Mouse (Mus musculus) hindbrain, postnatal 0 days (tissue): ENCODE measurements around the gene Cfap69. TPM values are rescaled to one million over a fixed set of nuclear protein-coding genes. Genes with fewer than 3 reads are reported as not detected.
A peak's percentile ranks its signal among the peaks of the same experiment; 100 is the strongest.

Source experiments
- ATAC-seq: fragments of 200-750 bp; cut with Nextera tagmentation; 2 replicates; pipeline ENCODE4 v1.8.0; 2017; ENCODE audit warnings: mild to moderate bottlenecking, moderate TSS enrichment, moderate library complexity
- DNase-seq: peaks from one replicate; pipeline ENCODE4 v3.0.0-alpha.2; 2015; ENCODE audit warnings: low spot score
- H3K27ac ChIP-seq: fragments of 300-500 bp; sonication (generic); 2 replicates; pipeline ENCODE4 v1.5.1; 2014; ENCODE audit warnings: mild to moderate bottlenecking
- H3K27me3 ChIP-seq: fragments of 300-500 bp; sonication (generic); 2 replicates; pipeline ENCODE4 v1.6.1; 2014; ENCODE audit warnings: low read length, mixed read lengths; ENCODE audit not compliant: insufficient read depth
- H3K36me3 ChIP-seq: fragments of 300-500 bp; sonication (generic); 2 replicates; pipeline ENCODE4 v1.6.1; 2014; ENCODE audit warnings: low read length, mixed read lengths; ENCODE audit not compliant: insufficient read depth
- H3K4me1 ChIP-seq: fragments of 300-500 bp; sonication (generic); 2 replicates; pipeline ENCODE4 v1.6.1; 2014; ENCODE audit warnings: antibody characterized with exemption, low read length, mixed read lengths; ENCODE audit not compliant: insufficient read depth
- H3K4me2 ChIP-seq: fragments of 300-500 bp; sonication (generic); 2 replicates; pipeline ENCODE4 v1.6.1; 2014; ENCODE audit warnings: low read depth, mild to moderate bottlenecking, low read length, moderate library complexity, mixed read lengths
- H3K4me3 ChIP-seq: fragments of 300-500 bp; sonication (generic); 2 replicates; pipeline ENCODE4 v1.5.1; 2014; ENCODE audit warnings: low read length
- H3K9ac ChIP-seq: fragments of 300-500 bp; sonication (generic); replicated peaks from 2 replicates; pipeline ENCODE4 v1.6.1; 2014; ENCODE audit warnings: mild to moderate bottlenecking, low read length, moderate library complexity, mixed read lengths
- H3K9me3 ChIP-seq: fragments of 300-500 bp; sonication (generic); 2 replicates; pipeline ENCODE4 v1.6.1; 2016; ENCODE audit warnings: low read length, mixed read lengths
- CTCF ChIP-seq: IDR thresholded peaks from 2 replicates; pipeline ENCODE4 v1.5.1; 2016; ENCODE audit warnings: antibody characterized with exemption, control low read depth, low read depth
- WGBS: fragments of 180-500 bp; shearing (Covaris S2); extraction: QIAGEN DNeasy Blood & Tissue Kit; methylation state at CpG from one replicate; pipeline ENCODE4 v1.1.7; 2014; 5-methylcytosine and 5-hydroxymethylcytosine counted together
- polyA plus RNA-seq: library from polyadenylated mRNA; unstranded; fragments of >200 nt; fragmentation: Nextera tagmentation; extraction: Ambion mirVana; gene quantifications from 2 replicates; pipeline ENCODE4 v1.2.1, GENCODE M21; 2015
- total RNA-seq: library from RNA; depleted of rRNA; stranded (reverse); fragments of >200 nt; gene quantifications from 2 replicates; pipeline ENCODE4 v1.2.3, GENCODE M21; 2014

Cfap69 gene
- total and polyA plus RNA-seq, 2 experiments from 2014 or later: 8.0 to 9.8 TPM

DNA sequence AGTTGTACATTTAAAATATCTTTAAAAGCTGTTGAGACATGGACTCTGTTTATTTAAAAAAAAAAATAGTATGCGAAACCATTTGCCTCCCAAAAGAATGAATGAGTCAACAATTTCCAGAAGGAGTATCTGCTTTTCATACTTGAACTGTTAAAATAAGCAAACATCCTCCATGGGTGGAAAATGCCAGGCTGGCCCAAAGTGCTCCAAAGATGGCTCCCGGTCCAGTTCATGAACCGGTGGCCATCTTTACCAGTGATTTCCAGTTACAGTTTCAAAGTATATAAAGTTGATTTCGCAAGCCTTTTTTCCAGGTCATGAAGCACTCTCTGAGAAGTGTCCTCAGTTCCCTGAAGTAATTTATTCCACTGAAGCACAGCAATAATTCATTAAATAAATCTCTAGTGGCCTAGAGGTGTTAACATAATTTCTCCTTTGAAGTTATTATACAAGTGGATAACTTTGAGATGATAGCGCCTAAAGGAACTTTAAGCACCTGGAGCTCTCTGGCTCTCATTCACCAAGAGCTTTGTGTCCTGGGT is 31.4 kb upstream of the Cfap69 start:
- Histone ChIP-seq H3K9me3 (no peaks in the 10 kb centered on the region), H3K36me3 (no peaks in the 10 kb centered on the region), H3K9ac (no peak overlapping the region), H3K4me1 (no peaks in the 10 kb centered on the region), H3K27me3 (no peaks in the 10 kb centered on the region), H3K27ac (no peak overlapping the region), H3K4me3 (no peak overlapping the region), H3K4me2 (no peak overlapping the region)
- 91% methylated on average over 5 of the region's 5 CpGs for WGBS
- ATAC-seq: no peak
- DNase-seq: no peak
- TF ChIP-seq CTCF: no peak

GRCm38 (mm10) chr5:5693956-5694653 is 30.1 kb upstream of the Cfap69 start, which contains the start of gene Steap2:
Gene Steap2, minus strand, starts transcription at chr5:5694578.
- DNase-seq (peak; percentile 65), ATAC-seq (peak; percentile 89)
- Histone ChIP-seq H3K27me3 (no peaks in the 10 kb centered on the region), H3K9me3 (no peaks in the 10 kb centered on the region), H3K4me3 (peak within 1 kb of the TSS; percentile 86), H3K36me3 (no peaks in the 10 kb centered on the region), H3K27ac (peak within 1 kb of the TSS; percentile 56; the same call in 1 of the 2 replicates), H3K4me1 (no peaks in the 10 kb centered on the region), H3K9ac (peak within 1 kb of the TSS; percentile 84), H3K4me2 (peak within 1 kb of the TSS; percentile 90)
- no peak for TF ChIP-seq CTCF
- WGBS: 4% methylated on average over 55 of the region's 66 CpGs

DNA sequence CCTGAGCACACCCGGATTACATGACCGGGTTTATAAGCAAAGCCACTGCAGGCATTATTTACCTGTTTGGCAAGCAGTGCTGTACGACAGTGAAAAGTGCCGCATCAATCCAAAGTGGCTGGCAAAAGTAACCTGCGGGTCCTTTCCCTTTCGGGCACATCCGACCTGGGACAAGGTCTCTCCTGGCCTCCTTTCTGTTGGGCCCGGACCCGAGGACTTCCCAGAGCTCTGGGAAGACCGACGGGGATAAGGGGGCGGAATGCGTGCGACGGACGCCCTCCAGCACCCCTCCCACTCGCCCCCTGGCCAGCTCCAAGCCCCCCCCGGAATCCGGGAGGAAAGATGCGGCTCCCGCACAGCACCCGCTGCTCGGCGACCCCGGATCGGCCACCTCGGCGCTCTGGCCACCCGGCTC is 29.5 kb upstream of the Cfap69 start:
- H3K4me2 ChIP-seq: peak overlapping the region; percentile 90
- H3K27ac ChIP-seq: peak overlapping the region; percentile 56; the same call in 1 of the 2 replicates
- H3K4me1 ChIP-seq: no peaks in the 10 kb centered on the region
- DNase-seq: peak; percentile 30
- no peaks in the 10 kb centered on the region for H3K27me3 ChIP-seq
- no peak for TF ChIP-seq CTCF
- ATAC-seq: peak; percentile 75
- H3K36me3 ChIP-seq: no peaks in the 10 kb centered on the region
- peak overlapping the region; percentile 84 for H3K9ac ChIP-seq
- under 1% methylated on average over 29 of the region's 29 CpGs for WGBS
- peak overlapping the region; percentile 86 for H3K4me3 ChIP-seq
- no peaks in the 10 kb centered on the region for H3K9me3 ChIP-seq

GRCm38 (mm10) chr5:5692167-5692738 is 28.2 kb upstream of the Cfap69 start:
- no peaks in the 10 kb centered on the region for H3K36me3 ChIP-seq
- DNase-seq: no peak
- no peak overlapping the region for H3K27ac ChIP-seq
- H3K4me1 ChIP-seq: no peaks in the 10 kb centered on the region
- H3K4me3 ChIP-seq: no peak overlapping the region
- WGBS: 65% methylated on average over 4 of the region's 4 CpGs
- H3K9me3 ChIP-seq: no peaks in the 10 kb centered on the region
- H3K4me2 ChIP-seq: peak overlapping the region; percentile 90
- ATAC-seq: no peak
- H3K9ac ChIP-seq: no peak overlapping the region
- no peak for TF ChIP-seq CTCF
- H3K27me3 ChIP-seq: no peaks in the 10 kb centered on the region

DNA sequence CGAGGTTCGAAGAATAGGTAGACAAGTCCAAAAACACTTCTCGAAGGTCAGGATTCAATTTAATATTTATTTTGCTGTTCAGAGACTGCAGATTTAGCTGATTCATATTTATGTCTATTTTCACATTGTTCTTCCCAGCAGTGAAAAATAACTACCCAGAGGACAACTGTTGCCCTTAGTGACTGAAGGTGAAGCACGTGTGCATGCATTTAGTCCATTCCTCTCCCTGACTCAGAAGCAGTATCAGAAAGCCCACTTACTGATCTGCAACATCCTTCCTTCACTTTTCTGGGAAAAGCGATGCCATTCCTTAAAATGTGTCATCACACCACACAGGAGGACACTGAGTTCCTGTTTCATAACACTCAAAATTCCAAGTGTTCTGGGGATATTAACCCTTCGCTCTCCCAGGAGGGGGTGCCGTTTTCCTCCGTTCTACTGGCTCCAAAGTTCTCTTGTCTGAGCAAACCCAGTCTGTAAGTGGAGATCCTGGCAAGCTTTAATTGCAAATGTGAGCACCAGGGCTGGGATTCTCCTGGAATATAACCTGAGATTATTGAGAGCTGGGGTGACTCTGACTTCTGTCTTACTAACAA is 25.0 kb upstream of the Cfap69 start:
- Histone ChIP-seq H3K27me3 (no peaks in the 10 kb centered on the region), H3K9ac (no peak overlapping the region), H3K9me3 (no peaks in the 10 kb centered on the region), H3K4me1 (no peaks in the 10 kb centered on the region), H3K4me2 (no peak overlapping the region), H3K36me3 (no peaks in the 10 kb centered on the region), H3K4me3 (no peak overlapping the region), H3K27ac (no peak overlapping the region)
- 82% methylated on average over 8 of the region's 8 CpGs for WGBS
- TF ChIP-seq CTCF: no peak
- DNase-seq (no peak), ATAC-seq (no peak)

DNA sequence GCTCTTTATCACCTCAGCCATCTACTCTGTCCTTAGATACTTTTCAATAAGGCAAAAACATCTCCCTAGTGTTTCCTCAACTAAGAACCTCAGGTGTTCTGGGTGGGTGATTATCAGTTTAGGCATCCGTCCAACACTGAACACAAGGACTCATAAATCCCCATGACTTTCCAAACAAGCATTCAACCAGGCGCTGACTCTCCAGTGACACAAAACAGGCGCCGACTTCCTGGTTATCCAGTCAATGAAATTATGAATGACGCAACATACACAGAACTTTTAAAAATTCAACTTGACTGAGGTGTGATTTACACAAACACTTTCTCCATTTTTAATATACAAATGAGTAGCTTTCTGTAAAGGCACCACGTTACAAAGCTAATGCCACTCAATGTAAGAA is 24.2 kb upstream of the Cfap69 start:
- H3K27me3 ChIP-seq: no peaks in the 10 kb centered on the region

More for the DNA sequence above, 24.2 kb upstream of the Cfap69 start:
- Histone ChIP-seq H3K27ac (no peak overlapping the region), H3K4me3 (no peak overlapping the region), H3K9me3 (no peaks in the 10 kb centered on the region), H3K4me2 (no peak overlapping the region), H3K4me1 (no peaks in the 10 kb centered on the region), H3K36me3 (no peaks in the 10 kb centered on the region), H3K9ac (no peak overlapping the region)
- ATAC-seq: no peak
- no peak for DNase-seq
- WGBS: 80% methylated on average over 6 of the region's 6 CpGs
- TF ChIP-seq CTCF: no peak
